In genomic region chr15:57639115-57639514, GRCm38 (mm10) we compare ENCODE assay signal across 16 mouse cellular contexts.
DNase-seq lines count a peak whose midpoint lies in the region; ATAC-seq lines count a peak whose summit lies in the region.
"Had no signal": no experiment of that assay in that cellular context is flagged by ENCODE, and none has a peak within 500 bp of the region (broad histone marks: within the 10 kb centered on the region; RNA-seq: fewer than 3 reads in every experiment).

No protein-coding gene starts in this region.

- no peaks in the 10 kb centered on the region for H3K4me1 ChIP-seq in embryonic facial prominence, embryonic 15.5 days
- H3K4me1 ChIP-seq: hindbrain, embryonic 12.5 days; midbrain, embryonic 15.5 days had no signal

- H3K36me3 ChIP-seq in embryonic facial prominence, embryonic 15.5 days: no peaks in the 10 kb centered on the region
- H3K36me3 ChIP-seq: hindbrain, embryonic 12.5 days; midbrain, embryonic 15.5 days had no signal

- WGBS in embryonic facial prominence, embryonic 15.5 days: 55% methylated on average over 7 of the region's 7 CpGs

- peak; percentile 51 for ATAC-seq in embryonic facial prominence, embryonic 15.5 days (ENCODE audit: insufficient number of reproducible peaks, low FRiP score, low TSS enrichment, low read depth)
- ATAC-seq in megakaryocyte, adult 5-6 weeks (ENCODE audit: poor library complexity, severe bottlenecking): no peak
- ATAC-seq: intestine, postnatal 0 days; midbrain, embryonic 15.5 days had no signal

- peak; percentile 37 for DNase-seq in layer of hippocampus, adult 11-12 months (ENCODE audit: low spot score)
- no peak for DNase-seq in layer of hippocampus, postnatal 10 days (ENCODE audit: low spot score in 2 of 2)
- peak; percentile 56 for DNase-seq in cerebellum, adult 11 months
- peak; percentile 68 to 78 for DNase-seq in cerebellum, adult 18-20 months
- DNase-seq in thymus, postnatal 0 days (ENCODE audit: low spot score): no peak
- DNase-seq: adrenal gland, postnatal 10 days; heart, adult 18-20 months; lung, embryonic 14.5 days; thymus, adult 18-20 months had no signal

- H3K4me3 ChIP-seq in embryonic facial prominence, embryonic 15.5 days (replicated peaks): no peak overlapping the region
- H3K4me3 ChIP-seq: hindbrain, embryonic 12.5 days; midbrain, embryonic 15.5 days had no signal

- H3K4me2 ChIP-seq in embryonic facial prominence, embryonic 15.5 days (replicated peaks): no peak overlapping the region
- H3K4me2 ChIP-seq: hindbrain, embryonic 12.5 days; liver, embryonic 11.5 days; lung, embryonic 14.5 days; midbrain, embryonic 15.5 days had no signal

- no peak overlapping the region for H3K9ac ChIP-seq in embryonic facial prominence, embryonic 15.5 days
- H3K9ac ChIP-seq: hindbrain, embryonic 12.5 days; lung, embryonic 14.5 days; midbrain, embryonic 15.5 days had no signal

- no peaks in the 10 kb centered on the region for H3K27me3 ChIP-seq in embryonic facial prominence, embryonic 15.5 days
- H3K27me3 ChIP-seq: hindbrain, embryonic 12.5 days; midbrain, embryonic 15.5 days had no signal

- H3K27ac ChIP-seq in embryonic facial prominence, embryonic 15.5 days (replicated peaks): no peak overlapping the region
- H3K27ac ChIP-seq: hindbrain, embryonic 12.5 days; kidney, postnatal 0 days; midbrain, embryonic 15.5 days had no signal

- no peaks in the 10 kb centered on the region for H3K9me3 ChIP-seq in embryonic facial prominence, embryonic 15.5 days (replicated peaks)
- H3K9me3 ChIP-seq: hindbrain, embryonic 12.5 days; midbrain, embryonic 15.5 days had no signal

Comparison
In these comparisons a context has a peak if more than half of its experiments do, and no peak if none do; other contexts are left out.
1. DNase-seq: peak in layer of hippocampus, adult 11-12 months (single experiment), cerebellum, adult 11 months (single experiment) and cerebellum, adult 18-20 months (2 of 2); none in layer of hippocampus, postnatal 10 days (0 of 2) and thymus, postnatal 0 days (single experiment).